Mouse (Mus musculus): ENCODE data around the gene Uap1l1.

The Uap1l1 gene

GRCm38 (mm10) chr2:25371764-25372643 is 6.5 kb upstream of the Uap1l1 start, which contains the start of gene Sapcd2:
Gene Sapcd2 (plus strand): TSS chr2:25372321.
- peak; percentile 94 for DNase-seq (ENCODE audit: low spot score)

- no peak for DNase-seq (ENCODE audit: low spot score)
Measured at GRCm38 (mm10) chr2:25369996-25370395, 4.5 kb upstream of the Uap1l1 start.

GRCm38 (mm10) chr2:25364761-25365090 is 756 bp downstream of the Uap1l1 start:
- no peak for DNase-seq (ENCODE audit: low spot score)

- no peak for DNase-seq (ENCODE audit: low spot score)
Measured at GRCm38 (mm10) chr2:25364313-25364712, 1.2 kb downstream of the Uap1l1 start.

GRCm38 (mm10) chr2:25363478-25364178 is 1.9 kb downstream of the Uap1l1 start:
- no peak for DNase-seq (ENCODE audit: low spot score)

- no peak for DNase-seq (ENCODE audit: low spot score)
Measured at GRCm38 (mm10) chr2:25359848-25360247, 5.6 kb downstream of the Uap1l1 start.

GRCm38 (mm10) chr2:25356208-25357079 is 9.0 kb downstream of the Uap1l1 start, which contains the start of gene Dpp7:
Gene Dpp7 (minus strand): TSS chr2:25356359.
- DNase-seq (ENCODE audit: low spot score), result peak; percentile 94

- DNase-seq (ENCODE audit: low spot score), result no peak
Measured at GRCm38 (mm10) chr2:25355419-25356066, 9.9 kb downstream of the Uap1l1 start.

- DNase-seq (ENCODE audit: low spot score), result no peak
Measured at GRCm38 (mm10) chr2:25354211-25354610, 11.3 kb downstream of the Uap1l1 start.

- DNase-seq (ENCODE audit: low spot score), result no peak
Measured at GRCm38 (mm10) chr2:25350701-25351100, 14.8 kb downstream of the Uap1l1 start.

- no peak for DNase-seq (ENCODE audit: low spot score)
Measured at GRCm38 (mm10) chr2:25349499-25349898, 16.0 kb downstream of the Uap1l1 start.

GRCm38 (mm10) chr2:25348162-25348561 is 17.3 kb downstream of the Uap1l1 start:
- no peak for DNase-seq (ENCODE audit: low spot score)

GRCm38 (mm10) chr2:25338303-25338702 is 27.2 kb downstream of the Uap1l1 start:
- no peak for DNase-seq (ENCODE audit: low spot score)

GRCm38 (mm10) chr2:25333569-25333968 is 31.9 kb downstream of the Uap1l1 start:
- DNase-seq (ENCODE audit: low spot score), result no peak

GRCm38 (mm10) chr2:25332286-25333160 is 33.0 kb downstream of the Uap1l1 start, which contains the start of gene Man1b1:
Gene Man1b1 (plus strand): TSS chr2:25332338.
- peak; percentile 100 for DNase-seq (ENCODE audit: low spot score)

- peak; percentile 12 for DNase-seq (ENCODE audit: low spot score)
Measured at GRCm38 (mm10) chr2:25331470-25331869, 34.0 kb downstream of the Uap1l1 start.

GRCm38 (mm10) chr2:25328440-25328839 is 37.0 kb downstream of the Uap1l1 start:
- peak; percentile 77 for DNase-seq (ENCODE audit: low spot score)

- no peak for DNase-seq (ENCODE audit: low spot score)
Measured at GRCm38 (mm10) chr2:25326036-25326435, 39.4 kb downstream of the Uap1l1 start.

- DNase-seq (ENCODE audit: low spot score), result no peak
Measured at GRCm38 (mm10) chr2:25320084-25320483, 45.4 kb downstream of the Uap1l1 start.

- DNase-seq (ENCODE audit: low spot score), result peak; percentile 86
Measured at GRCm38 (mm10) chr2:25318971-25319773, 46.3 kb downstream of the Uap1l1 start, which contains the start of gene Grin1. Gene Grin1 (minus strand): TSS chr2:25319187.
